Mouse (Mus musculus): ENCODE measurements around the gene Gm853.

- TF ChIP-seq CTCF (IDR thresholded peaks at IDR 0.05; ENCODE audit: extremely low read depth, insufficient read depth, low read length), result no peak
- TF ChIP-seq POLR2A (IDR thresholded peaks at IDR 0.05; ENCODE audit: extremely low read depth, insufficient read depth, low read length), result no peak
These were observed 22.5 kb upstream of the Gm853 start for GRCm38 (mm10) chr4:130244749-130245148.
